Mouse (Mus musculus) lung, adult 2 months (tissue): ENCODE data around the gene Mkln1.

ENCODE experiments used
- CTCF ChIP-seq: fragments of 200-500 bp; IDR thresholded peaks from 2 replicates; pipeline ENCODE4 v1.5.1; 2011; ENCODE audit warnings: mild to moderate bottlenecking, low read length, control low read depth; ENCODE audit not compliant: insufficient read depth
- POLR2A ChIP-seq: fragments of 200-500 bp; IDR thresholded peaks from 2 replicates; pipeline ENCODE4 v1.6.1; 2011; ENCODE audit warnings: low read depth, mild to moderate bottlenecking, control low read depth, low read length, borderline replicate concordance; ENCODE audit errors: extremely low read depth

DNA sequence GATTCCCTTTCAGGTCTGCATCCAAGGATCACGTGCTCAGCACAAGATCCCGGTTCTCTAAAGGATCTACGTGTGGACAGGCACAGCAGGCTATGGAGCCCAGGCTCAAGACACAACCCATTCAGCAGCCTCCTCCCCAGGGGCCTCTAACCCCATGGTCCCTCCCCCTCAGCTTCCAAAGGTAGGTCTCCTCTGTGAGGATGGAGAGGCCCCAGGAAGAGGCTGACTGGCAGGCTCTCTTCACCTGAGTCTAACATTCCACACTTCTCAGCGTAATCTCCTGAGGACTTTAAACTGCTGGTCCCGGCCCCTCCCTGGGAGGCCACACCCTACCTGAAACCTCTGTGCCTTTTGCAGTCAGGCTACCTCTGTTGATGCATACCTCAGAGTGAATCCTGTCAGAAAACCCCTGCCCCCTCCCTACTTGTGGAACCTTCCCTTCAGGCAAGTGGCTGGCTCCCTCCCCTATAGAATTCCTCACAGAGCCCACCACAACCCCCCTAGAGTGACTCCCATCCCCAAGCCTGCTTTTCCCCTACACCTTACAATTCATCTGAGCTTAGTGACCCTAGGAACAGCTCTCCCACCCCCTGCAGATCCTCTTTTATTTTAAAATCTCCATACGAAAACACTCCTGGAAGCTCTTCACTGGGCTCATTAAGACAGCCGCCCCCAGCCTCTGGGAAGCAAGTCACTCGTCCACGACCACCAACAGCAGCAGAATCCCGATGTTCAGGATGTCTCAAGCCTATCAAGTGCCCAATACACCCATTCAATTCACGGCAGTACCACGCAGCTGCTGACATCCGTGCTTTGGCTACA lies 161.8 kb downstream of the Mkln1 start:
- TF ChIP-seq POLR2A: no peak
- TF ChIP-seq CTCF: no peak
